Mouse (Mus musculus) stomach, embryonic 14.5 days (tissue): ENCODE results near the gene Sh2d6. TPM values are rescaled to one million over a fixed set of nuclear protein-coding genes. Genes with fewer than 3 reads are reported as not detected.
A peak's percentile ranks its signal among the peaks of the same experiment; 100 is the strongest.

ENCODE experiments used
- ATAC-seq: fragments of 200-750 bp; cut with Nextera tagmentation; 2 replicates; pipeline ENCODE4 v1.8.0; 2017; ENCODE audit warnings: low read depth, moderate TSS enrichment; ENCODE audit not compliant: insufficient number of reproducible peaks, insufficient read depth, low FRiP score
- H3K27ac ChIP-seq: fragments of 300-500 bp; sonication (generic); 2 replicates; pipeline ENCODE4 v1.5.1; 2014; ENCODE audit warnings: mild to moderate bottlenecking, low read length, moderate library complexity, mixed read lengths
- H3K27me3 ChIP-seq: fragments of 300-500 bp; sonication (generic); 2 replicates; pipeline ENCODE4 v1.6.1; 2014; ENCODE audit warnings: low read length, control low read depth, mixed read lengths; ENCODE audit not compliant: control insufficient read depth, insufficient read depth
- H3K36me3 ChIP-seq: fragments of 300-500 bp; sonication (generic); 2 replicates; pipeline ENCODE4 v1.6.1; 2014; ENCODE audit warnings: mild to moderate bottlenecking, control low read depth, low read length, moderate library complexity, mixed read lengths; ENCODE audit not compliant: control insufficient read depth, insufficient read depth
- H3K4me1 ChIP-seq: fragments of 300-500 bp; sonication (generic); 2 replicates; pipeline ENCODE4 v1.6.1; 2014; ENCODE audit warnings: low read length, control low read depth, mixed read lengths; ENCODE audit not compliant: control insufficient read depth, insufficient read depth
- H3K4me2 ChIP-seq: fragments of 300-500 bp; sonication (generic); replicated peaks from 2 replicates; pipeline ENCODE4 v1.6.1; 2014; ENCODE audit warnings: low read depth, low read length, control low read depth
- H3K4me3 ChIP-seq: fragments of 300-500 bp; sonication (generic); 2 replicates; pipeline ENCODE4 v1.5.1; 2014; ENCODE audit warnings: low read depth, low read length, control low read depth
- H3K9ac ChIP-seq: fragments of 300-500 bp; sonication (generic); replicated peaks from 2 replicates; pipeline ENCODE4 v1.6.1; 2014; ENCODE audit warnings: low read depth, mild to moderate bottlenecking, control low read depth, low read length, moderate library complexity, mixed read lengths
- H3K9me3 ChIP-seq: fragments of 300-500 bp; sonication (generic); 2 replicates; pipeline ENCODE4 v1.6.1; 2016; ENCODE audit warnings: low read depth, low read length, control low read depth; ENCODE audit not compliant: control insufficient read depth
- WGBS: fragments of 180-500 bp; shearing (Covaris S2); extraction: QIAGEN DNeasy Blood & Tissue Kit; methylation state at CpG from one replicate; pipeline ENCODE4 v1.1.7; 2014; 5-methylcytosine and 5-hydroxymethylcytosine counted together
- polyA plus RNA-seq: library from polyadenylated mRNA; unstranded; fragments of >200 nt; fragmentation: Nextera tagmentation; extraction: Ambion mirVana; gene quantifications from 2 replicates; pipeline ENCODE4 v1.2.1, GENCODE M21; 2014

Gene Sh2d6
- polyA plus RNA-seq, 1 experiment from 2014 or later, result not detected

GRCm38 (mm10) chr6:72506104-72506503 lies 15.4 kb downstream of the Sh2d6 start:
- no peaks in the 10 kb centered on the region for H3K36me3 ChIP-seq
- no peaks in the 10 kb centered on the region for H3K27me3 ChIP-seq
- H3K4me2 ChIP-seq, result no peak overlapping the region
- H3K4me1 ChIP-seq, result peaks cover 3% of the 10 kb centered on the region; the same call in 1 of the 2 replicates
- H3K27ac ChIP-seq, result no peak overlapping the region
- no peaks in the 10 kb centered on the region for H3K9me3 ChIP-seq
- ATAC-seq, result no peak
- WGBS, result 69% methylated on average over 1 of the region's 1 CpGs
- no peak overlapping the region for H3K4me3 ChIP-seq
- H3K9ac ChIP-seq, result no peak overlapping the region

- Histone ChIP-seq H3K9ac (no peak overlapping the region), H3K4me3 (no peak overlapping the region), H3K9me3 (no peaks in the 10 kb centered on the region), H3K27me3 (no peaks in the 10 kb centered on the region), H3K27ac (no peak overlapping the region), H3K4me1 (0 out of 2 replicates have a peak, but pooled peaks cover 5% of the 10 kb centered on the region), H3K36me3 (no peaks in the 10 kb centered on the region), H3K4me2 (no peak overlapping the region)
- ATAC-seq, result no peak
- 84% methylated on average over 2 of the region's 2 CpGs for WGBS
Observed at GRCm38 (mm10) chr6:72503939-72504338, 17.6 kb downstream of the Sh2d6 start.

GRCm38 (mm10) chr6:72503309-72503708 lies 18.2 kb downstream of the Sh2d6 start:
- Histone ChIP-seq H3K9me3 (no peaks in the 10 kb centered on the region), H3K27me3 (no peaks in the 10 kb centered on the region), H3K36me3 (no peaks in the 10 kb centered on the region), H3K4me3 (no peak overlapping the region), H3K9ac (no peak overlapping the region), H3K27ac (no peak overlapping the region), H3K4me2 (no peak overlapping the region), H3K4me1 (0 out of 2 replicates have a peak, but pooled peaks cover 8% of the 10 kb centered on the region)
- ATAC-seq, result no peak

GRCm38 (mm10) chr6:72498950-72499349 lies 22.6 kb downstream of the Sh2d6 start:
- Histone ChIP-seq H3K36me3 (no peaks in the 10 kb centered on the region), H3K4me3 (no peak overlapping the region), H3K27ac (no peak overlapping the region), H3K9me3 (no peaks in the 10 kb centered on the region), H3K4me2 (no peak overlapping the region), H3K4me1 (0 out of 2 replicates have a peak, but pooled peaks cover 6% of the 10 kb centered on the region), H3K27me3 (no peaks in the 10 kb centered on the region), H3K9ac (no peak overlapping the region)
- peak; percentile 33; the same call in 1 of the 2 replicates for ATAC-seq
- 42% methylated on average over 5 of the region's 5 CpGs for WGBS

- WGBS, result 42% methylated on average over 6 of the region's 6 CpGs
- ATAC-seq, result peak; percentile 28; the same call in 1 of the 2 replicates
Observed at GRCm38 (mm10) chr6:72492892-72493291, 28.6 kb downstream of the Sh2d6 start.

GRCm38 (mm10) chr6:72491151-72491550 lies 30.4 kb downstream of the Sh2d6 start:
- Histone ChIP-seq H3K9ac (no peak overlapping the region), H3K4me3 (no peak overlapping the region), H3K27ac (no peak overlapping the region), H3K27me3 (no peaks in the 10 kb centered on the region), H3K36me3 (no peaks in the 10 kb centered on the region), H3K4me2 (no peak overlapping the region), H3K4me1 (no peaks in the 10 kb centered on the region), H3K9me3 (no peaks in the 10 kb centered on the region)
- 42% methylated on average over 3 of the region's 3 CpGs for WGBS
- ATAC-seq, result no peak

More at GRCm38 (mm10) chr6:72492892-72493291, 28.6 kb downstream of the Sh2d6 start:
- Histone ChIP-seq H3K9me3 (no peaks in the 10 kb centered on the region), H3K36me3 (no peaks in the 10 kb centered on the region), H3K27me3 (no peaks in the 10 kb centered on the region), H3K4me1 (no peaks in the 10 kb centered on the region), H3K4me2 (no peak overlapping the region), H3K4me3 (no peak overlapping the region), H3K27ac (no peak overlapping the region), H3K9ac (no peak overlapping the region)

- no peak overlapping the region for H3K4me2 ChIP-seq
- H3K9me3 ChIP-seq, result no peaks in the 10 kb centered on the region
- H3K4me3 ChIP-seq, result no peak overlapping the region
- no peak overlapping the region for H3K27ac ChIP-seq
- H3K36me3 ChIP-seq, result no peaks in the 10 kb centered on the region
- H3K27me3 ChIP-seq, result no peaks in the 10 kb centered on the region
- no peak overlapping the region for H3K9ac ChIP-seq
- ATAC-seq, result no peak
- H3K4me1 ChIP-seq, result no peaks in the 10 kb centered on the region
Observed at GRCm38 (mm10) chr6:72489534-72489933, 32.0 kb downstream of the Sh2d6 start.

- 52% methylated on average over 3 of the region's 3 CpGs for WGBS
- ATAC-seq, result no peak
- H3K27me3 ChIP-seq, result no peaks in the 10 kb centered on the region
- no peak overlapping the region for H3K27ac ChIP-seq
- no peaks in the 10 kb centered on the region for H3K36me3 ChIP-seq
- H3K4me1 ChIP-seq, result no peaks in the 10 kb centered on the region
- H3K4me2 ChIP-seq, result no peak overlapping the region
- H3K4me3 ChIP-seq, result no peak overlapping the region
- H3K9ac ChIP-seq, result no peak overlapping the region
- H3K9me3 ChIP-seq, result no peaks in the 10 kb centered on the region
Observed at GRCm38 (mm10) chr6:72488850-72489249, 32.7 kb downstream of the Sh2d6 start.

GRCm38 (mm10) chr6:72487282-72487681 lies 34.2 kb downstream of the Sh2d6 start:
- Histone ChIP-seq H3K9me3 (no peaks in the 10 kb centered on the region), H3K4me2 (no peak overlapping the region), H3K27me3 (no peaks in the 10 kb centered on the region), H3K36me3 (no peaks in the 10 kb centered on the region), H3K4me3 (no peak overlapping the region), H3K27ac (no peak overlapping the region), H3K9ac (no peak overlapping the region), H3K4me1 (no peaks in the 10 kb centered on the region)
- ATAC-seq, result no peak
- 58% methylated on average over 3 of the region's 3 CpGs for WGBS
